Mouse (Mus musculus) bone marrow macrophage, adult 2 months (primary cell): Measurements from ENCODE around the gene Ybx1.

ENCODE experiments used
- CTCF ChIP-seq: IDR thresholded peaks from 2 replicates; pipeline ENCODE4 v1.5.1; 2012; ENCODE audit warnings: low read depth, mild to moderate bottlenecking, low read length, moderate library complexity
- POLR2A ChIP-seq: IDR thresholded peaks from 2 replicates; pipeline ENCODE4 v1.6.1; 2012; ENCODE audit warnings: mild to moderate bottlenecking, low read depth, low read length, borderline replicate concordance

- TF ChIP-seq POLR2A (no peak), CTCF (no peak)
Observed at GRCm38 (mm10) chr4:119248407-119248965, 45.9 kb downstream of the Ybx1 start.
